Mouse (Mus musculus) gastrocnemius, adult 8-10 months (tissue): Measurements from ENCODE around the gene Abhd18. TPM values are rescaled to one million over a fixed set of nuclear protein-coding genes. Genes with fewer than 3 reads are reported as not detected.
"Not testable (repeated sequence)": the region's sequence is repeated elsewhere in the genome, so short reads cannot be mapped to it uniquely, and the experiment has no call there.

Experiments
- DNase-seq, 2 experiments: peaks; one replicate each; pipeline ENCODE4 v3.0.0; 2022; ENCODE audit warnings: low spot score in 2 of 2
- total RNA-seq, 4 experiments: library from RNA; stranded (reverse); gene quantifications; 2 replicates each; pipeline ENCODE4 v1.2.4; 2022

The Abhd18 gene
- total RNA-seq: 10 to 100 TPM in 3 of 4 experiments, 1 to 10 TPM in 1; 9.1 to 18.1 (median 13.6) TPM

DNA sequence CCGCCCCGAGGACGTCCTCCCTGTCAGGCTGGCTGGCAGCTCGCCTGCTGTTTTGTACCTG, at the start of gene Abhd18:
Gene Abhd18, plus strand, starts transcription at position 14 of the 61 bp plus-strand sequence.
- DNase-seq: not testable (repeated sequence)

DNA sequence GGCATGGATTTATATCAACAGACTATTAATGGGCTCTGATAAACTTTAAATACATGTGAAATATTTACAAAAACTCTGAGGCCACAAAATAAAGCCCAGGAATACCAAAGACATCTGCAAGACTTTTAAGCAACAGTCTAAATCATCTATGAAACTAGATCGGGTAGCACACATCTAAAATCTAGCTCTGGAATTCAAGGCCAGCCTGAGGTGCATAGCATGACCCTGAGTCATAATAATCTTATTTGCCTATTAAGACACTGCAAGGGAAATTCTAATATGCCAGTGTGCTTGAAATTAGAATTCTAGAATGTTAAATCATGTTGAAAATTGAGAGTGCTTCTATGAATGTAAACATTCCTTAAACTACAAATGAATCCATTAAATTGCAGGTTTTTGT, 48.7 kb upstream of the Abhd18 start:
- no peak for DNase-seq

DNA sequence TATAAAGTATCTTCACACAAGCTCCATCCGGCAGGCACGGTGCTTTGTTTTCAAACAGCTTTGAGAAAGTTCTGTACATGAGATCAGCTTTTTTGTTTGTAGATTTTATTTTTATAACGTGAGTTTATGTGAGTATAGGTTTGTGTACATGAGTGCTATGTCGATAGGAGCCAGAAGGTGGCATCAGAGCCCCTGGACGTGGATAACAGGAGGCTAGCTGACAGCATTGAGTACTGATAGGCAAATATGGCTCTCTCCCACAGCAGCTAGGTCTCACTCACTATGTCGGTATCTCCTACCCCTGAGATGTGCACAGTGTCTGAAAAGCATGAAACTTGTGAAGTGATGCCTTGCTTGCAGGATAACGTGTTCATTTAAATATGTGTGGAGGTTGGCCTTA, 48.3 kb upstream of the Abhd18 start:
- DNase-seq: no peak

DNA sequence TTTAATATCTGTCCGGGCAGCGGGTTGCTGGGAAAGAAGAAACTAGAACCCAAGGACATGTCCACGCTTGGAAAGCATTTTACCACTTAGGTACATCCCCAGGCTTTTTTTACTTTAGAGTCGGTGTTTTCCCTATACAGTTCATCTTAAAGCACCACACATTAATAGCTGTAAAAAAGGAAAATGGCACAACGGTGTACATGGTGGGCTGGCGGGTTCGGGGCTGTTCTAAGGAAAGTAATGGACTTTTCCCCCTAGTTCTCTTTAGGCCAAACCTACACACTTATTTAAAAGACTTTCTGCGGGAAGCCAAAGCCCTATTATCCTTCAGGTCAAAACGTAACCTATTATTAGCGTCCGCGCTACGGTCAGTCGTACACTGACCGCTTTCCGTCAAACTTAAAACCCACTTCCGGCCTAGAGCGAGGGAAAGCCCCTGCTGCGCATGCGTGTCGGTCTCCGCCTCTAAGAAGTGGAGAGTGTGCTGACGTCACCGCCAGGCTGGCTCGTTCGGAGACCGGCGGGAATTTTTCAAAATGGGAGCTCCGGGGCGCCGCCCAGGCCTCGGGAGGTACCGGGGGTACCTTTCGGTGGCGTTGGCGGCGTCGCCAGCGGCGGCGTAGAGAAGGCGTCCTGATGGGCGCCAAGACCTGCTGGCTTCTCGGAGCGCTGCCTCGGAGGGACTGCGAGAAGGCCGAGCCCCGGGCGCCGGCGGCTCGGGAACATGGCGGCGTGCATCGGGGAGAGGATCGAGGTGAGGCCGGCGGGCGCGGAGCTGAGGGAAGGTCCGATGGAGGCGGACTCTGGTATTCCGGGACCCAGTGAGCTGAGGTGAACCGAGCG, 47.0 kb upstream of the Abhd18 start, which contains the start of gene Plk4:
Gene Plk4, plus strand, starts transcription at position 490 of the 843 bp plus-strand sequence.
- peak; percentile 88 to 95 for DNase-seq

DNA sequence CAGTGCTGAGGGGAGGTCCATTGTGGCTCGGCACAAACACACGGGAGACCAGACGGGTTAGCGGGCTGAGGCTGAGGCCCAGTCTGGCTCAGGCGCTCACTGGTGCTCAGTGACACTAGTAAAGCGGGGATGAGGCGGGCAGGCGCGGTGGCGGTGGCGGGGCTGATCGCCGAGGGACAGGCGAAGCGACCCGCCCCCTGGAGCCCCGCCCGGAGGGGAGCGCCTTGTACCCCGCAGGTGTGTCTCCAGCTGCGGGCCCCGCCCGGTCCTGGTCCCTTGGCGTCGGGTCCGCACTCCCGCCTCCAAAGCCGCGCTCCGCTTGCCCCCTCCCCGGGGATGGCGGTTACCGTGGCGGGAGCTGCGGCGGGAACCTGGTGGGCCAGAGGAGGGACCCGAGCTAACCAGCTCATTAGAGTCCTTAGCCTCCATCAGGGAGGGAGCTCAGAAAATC, 46.4 kb upstream of the Abhd18 start:
- no peak for DNase-seq

DNA sequence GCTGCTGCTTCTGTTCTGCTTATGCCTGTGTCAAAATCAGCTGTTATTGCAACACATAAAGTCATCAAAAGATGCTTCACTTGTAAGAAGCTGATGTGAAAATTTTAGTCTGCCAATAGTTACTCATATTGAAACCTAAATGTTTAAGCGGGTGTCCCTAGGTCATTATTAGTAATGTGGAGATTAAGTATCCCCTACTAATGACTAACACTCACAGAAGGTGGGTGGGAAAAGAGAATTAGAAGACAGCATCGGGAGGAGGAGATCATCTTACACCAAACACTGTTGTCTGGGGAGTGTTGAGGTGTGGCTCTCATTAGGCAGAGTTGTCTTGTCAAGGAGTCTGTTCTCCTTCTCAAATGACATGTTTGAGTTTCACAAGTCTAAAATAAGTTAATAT, 39.9 kb upstream of the Abhd18 start:
- DNase-seq: no peak

DNA sequence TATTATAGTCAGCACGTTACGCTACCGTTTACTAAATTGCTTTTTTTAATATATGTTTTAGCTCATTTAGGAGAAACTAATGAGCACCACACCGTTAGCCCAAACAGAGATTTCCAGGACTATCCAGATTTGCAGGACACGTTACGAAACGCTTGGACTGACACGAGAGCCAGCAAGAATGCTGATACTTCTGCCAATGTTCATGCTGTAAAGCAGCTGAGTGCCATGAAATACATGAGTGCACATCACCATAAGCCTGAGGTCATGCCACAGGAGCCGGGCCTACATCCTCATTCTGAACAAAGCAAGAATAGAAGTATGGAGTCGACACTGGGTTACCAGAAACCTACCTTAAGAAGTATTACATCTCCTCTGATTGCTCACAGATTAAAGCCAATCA, 38.1 kb upstream of the Abhd18 start:
- DNase-seq: no peak

DNA sequence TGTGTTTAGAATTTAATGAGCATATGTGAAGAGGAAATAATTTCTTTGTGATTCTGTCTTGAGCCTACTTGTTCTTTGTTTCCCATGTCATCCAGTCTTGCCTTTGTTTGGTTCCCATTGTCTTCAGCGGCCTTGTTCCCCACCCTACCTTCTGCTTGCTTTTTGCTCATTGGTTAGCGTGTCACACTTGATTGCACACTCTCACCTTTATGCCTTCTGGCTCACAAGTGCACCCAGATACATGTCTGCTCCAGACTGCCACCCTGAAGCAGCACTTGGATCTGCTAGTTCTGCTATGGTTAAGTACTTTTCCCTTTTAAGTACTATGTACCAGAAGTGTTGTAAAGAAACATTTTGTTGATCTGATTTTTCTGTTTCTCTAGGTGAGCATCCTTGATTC, 36.9 kb upstream of the Abhd18 start:
- no peak for DNase-seq

DNA sequence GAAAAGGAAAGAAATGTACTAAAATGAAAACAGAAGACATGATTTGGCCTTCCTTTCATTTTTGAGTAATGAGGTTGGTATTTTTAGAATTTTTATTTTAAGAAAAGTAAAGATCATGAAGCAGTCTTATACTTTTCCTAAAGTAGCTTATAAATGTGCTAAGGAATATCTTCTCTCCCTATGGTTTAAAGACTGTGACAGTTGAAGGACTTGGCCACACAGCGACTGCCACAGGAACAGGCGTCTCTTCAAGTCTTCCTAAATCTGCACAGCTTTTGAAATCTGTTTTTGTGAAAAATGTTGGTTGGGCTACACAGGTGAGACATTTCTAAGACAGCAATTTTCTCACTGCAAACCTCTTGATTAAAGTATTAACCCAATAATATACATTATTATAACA, 33.5 kb upstream of the Abhd18 start:
- DNase-seq: no peak

DNA sequence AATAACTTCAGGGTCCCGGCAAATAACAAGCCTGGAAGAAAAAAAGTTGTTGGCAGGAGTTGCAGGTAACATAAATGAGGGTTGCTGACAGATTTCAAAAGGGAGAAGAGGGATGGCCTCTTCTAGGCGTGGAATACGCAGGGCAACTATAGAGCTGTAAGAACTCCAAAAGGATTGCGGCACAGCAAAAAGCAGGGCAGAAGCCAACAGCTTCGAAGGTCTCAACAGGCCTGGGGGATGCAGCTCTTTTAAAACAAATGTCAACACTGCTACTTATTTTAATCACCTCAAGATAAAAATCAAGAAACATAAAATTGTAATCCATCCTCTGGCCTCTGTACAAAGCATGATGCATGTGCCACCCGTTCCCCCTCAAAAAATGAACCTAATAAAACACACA, 1.2 kb upstream of the Abhd18 start:
- not testable (repeated sequence) for DNase-seq

DNA sequence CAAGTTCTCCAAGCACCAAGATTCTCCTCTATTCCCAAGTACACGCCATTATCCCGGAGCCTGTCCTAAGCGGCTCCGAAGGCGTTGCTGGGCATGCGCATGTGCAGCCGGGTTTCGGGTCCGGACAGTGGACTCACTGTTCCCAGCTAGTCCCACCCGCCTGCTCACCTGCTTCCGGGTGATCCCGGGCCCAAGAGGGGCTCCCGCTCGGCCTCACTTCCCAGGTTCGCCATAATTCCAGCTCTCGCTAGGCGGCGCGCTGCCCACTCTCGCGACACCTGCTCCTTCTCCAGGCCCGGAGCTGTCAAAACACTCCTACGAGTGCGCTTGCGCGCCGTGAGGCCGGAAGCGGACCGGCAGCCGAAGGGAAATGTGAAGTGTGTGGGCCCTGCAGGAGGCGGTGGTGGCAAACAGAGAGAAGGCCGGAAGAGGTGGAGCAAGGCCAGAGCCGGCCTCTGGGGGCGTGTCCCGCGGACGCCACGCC, 255 bp upstream of the Abhd18 start, which contains the start of gene Mfsd8:
Gene Mfsd8, minus strand, starts transcription at position 414 of the 484 bp plus-strand sequence.
- peak; percentile 94 to 98 for DNase-seq

DNA sequence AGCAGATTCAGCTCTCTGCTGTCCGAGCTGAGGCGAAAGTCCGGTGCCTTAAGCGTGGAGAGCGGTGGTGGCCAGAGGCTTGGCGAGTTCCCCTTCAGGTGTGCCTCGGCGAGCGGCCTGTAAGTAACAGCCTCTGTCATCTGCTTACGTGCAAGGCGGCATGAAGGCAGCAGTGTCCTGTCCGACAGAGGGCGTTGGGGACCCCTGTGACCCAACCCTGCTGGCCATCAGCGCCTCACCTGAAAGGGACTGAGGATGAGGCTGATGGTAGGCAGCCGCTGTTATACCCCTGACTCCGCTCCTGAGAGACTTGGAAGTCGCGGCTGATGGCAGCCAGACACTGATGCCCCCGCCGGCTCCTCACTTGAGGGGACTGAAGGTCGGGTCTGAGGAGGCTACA, 248 bp downstream of the Abhd18 start:
- not testable (repeated sequence) for DNase-seq

DNA sequence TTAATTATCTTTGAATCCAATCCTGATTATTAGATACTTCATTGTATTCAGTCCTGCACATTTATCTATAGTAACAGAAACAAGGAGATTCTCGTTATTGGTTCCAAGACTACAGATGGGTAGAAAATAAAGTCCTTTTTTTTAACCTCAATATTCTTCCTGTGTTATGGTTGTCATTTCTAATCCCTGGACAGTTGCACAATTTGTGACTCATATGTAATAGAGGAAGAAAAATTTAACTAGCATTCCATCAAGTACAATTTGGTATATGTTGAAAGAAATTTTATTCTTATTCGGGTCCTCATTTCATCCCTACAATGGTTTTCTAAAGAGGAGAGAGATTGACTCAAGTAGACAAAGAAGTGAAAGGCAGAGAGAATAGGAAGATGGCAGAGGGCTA, 1.2 kb downstream of the Abhd18 start:
- not testable (repeated sequence) for DNase-seq

DNA sequence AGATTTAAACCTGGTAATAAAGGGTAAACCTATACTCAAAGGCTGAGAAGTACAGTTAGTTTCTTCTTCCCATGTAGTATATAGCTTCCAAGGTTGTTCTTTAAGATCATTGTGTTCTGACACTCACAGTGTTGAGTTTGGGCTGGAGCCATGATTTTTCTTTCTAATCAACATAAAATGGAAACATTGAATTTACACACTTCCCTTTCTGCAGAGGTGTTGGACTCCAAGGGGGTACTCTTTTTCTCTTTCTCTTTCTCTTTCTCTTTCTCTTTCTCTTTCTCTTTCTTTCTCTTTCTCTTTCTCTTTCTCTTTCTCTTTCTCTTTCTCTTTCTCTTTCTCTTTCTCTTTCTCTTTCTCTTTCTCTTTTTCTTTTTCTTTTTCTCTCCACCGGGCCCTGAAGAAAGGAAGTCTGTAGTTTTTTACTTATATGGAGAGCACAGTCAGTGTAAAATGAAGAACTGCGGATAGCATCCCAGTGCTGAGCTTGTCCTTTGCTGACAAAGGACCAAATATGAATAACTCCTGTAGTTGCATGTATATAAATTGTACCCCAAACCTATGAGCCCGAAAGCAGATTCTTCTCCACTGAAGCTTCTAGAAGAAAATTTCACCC, 6.5 kb downstream of the Abhd18 start:
- not testable (repeated sequence) for DNase-seq

DNA sequence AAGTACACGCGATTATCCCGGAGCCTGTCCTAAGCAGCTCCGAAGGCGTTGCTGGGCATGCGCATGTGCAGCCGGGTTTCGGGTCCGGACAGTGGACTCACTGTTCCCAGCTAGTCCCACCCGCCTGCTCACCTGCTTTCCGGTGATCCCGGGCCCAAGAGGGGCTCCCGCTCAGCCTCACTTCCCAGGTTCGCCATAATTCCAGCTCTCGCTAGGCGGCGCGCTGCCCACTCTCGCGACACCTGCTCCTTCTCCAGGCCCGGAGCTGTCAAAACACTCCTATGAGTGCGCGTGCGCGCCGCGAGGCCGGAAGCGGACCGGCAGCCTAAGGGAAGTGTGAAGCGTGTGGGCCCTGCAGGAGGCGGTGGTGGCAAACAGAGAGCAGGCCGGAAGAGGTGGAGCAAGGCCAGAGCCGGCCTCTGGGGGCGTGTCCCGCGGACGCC, 47.1 kb downstream of the Abhd18 start:
- peak; percentile 97 to 100 for DNase-seq

DNA sequence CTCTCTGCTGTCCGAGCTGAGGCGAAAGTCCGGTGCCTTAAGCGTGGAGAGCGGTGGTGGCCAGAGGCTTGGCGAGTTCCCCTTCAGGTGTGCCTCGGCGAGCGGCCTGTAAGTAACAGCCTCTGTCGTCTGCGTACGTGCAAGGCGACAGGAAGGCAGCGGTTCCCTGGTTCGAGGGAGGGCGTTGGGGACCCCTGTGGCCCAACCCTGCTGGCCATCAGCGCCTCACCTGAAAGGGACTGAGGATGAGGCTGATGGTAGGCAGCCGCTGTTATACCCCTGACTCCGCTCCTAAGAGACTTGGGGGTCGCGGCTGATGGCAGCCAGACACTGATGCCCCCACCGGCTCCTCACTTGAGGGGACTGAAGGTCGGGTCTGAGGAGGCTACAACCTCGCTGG, 47.6 kb downstream of the Abhd18 start:
- peak; percentile 4 to 8 for DNase-seq

DNA sequence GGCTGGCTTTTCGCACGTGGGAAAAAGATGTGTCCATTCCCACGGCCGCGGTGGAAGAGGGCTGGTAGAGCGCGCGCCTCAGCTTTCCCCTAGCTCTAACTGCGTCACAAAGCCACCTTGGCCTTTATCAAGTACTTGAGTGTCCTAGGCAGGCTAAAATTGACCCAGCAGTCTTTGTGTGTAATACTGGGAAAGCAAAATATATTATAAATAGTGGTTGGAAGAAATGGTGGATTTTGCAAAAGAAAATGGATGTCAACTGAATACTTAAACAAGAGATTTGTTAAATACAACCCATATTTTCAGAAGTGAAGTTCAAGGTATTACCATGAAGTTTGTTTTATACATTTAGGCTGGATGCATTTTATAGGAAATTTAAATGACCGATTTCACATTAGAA, 55.7 kb downstream of the Abhd18 start, which contains the start of gene 1700034I23Rik:
Gene 1700034I23Rik, minus strand, starts transcription at position 101 of the 400 bp plus-strand sequence.
- DNase-seq: not testable (repeated sequence)

DNA sequence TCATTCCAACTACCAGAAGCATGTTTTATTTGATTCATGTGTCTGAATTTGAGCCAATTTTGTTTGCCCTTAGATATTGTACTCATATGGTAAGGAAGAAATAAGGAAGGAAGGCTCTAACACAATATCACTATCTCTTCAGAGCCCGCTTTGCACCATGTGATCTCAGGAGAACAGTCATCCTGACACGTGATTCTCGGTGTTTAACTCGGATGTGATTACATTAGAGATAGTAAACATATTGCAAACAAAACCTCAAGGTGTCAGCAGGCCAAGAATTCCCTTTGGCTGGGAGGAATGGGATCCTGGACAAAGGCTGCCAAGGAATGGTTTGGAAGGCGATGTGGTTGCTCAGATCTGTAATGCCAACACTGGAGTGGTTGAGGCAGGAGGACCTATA, 91.4 kb downstream of the Abhd18 start:
- DNase-seq: no peak

DNA sequence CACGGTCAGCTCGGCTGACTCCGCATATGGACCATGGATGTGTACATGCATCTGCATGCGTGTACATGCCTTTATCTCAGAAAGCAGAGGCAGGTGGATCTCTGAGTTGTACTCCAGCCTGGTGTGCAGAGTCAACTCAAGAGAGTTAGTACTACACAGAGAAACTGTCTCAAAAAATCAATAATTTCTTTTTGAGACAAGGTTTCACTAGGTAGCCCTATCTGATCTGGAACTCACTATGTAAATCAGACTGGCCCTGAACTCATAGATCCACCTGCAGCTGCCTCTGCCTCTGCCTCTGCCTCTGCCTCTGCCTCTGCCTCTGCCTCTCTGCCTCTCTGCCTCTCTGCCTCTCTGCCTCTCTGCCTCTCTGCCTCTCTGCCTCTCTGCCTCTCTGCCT, 91.8 kb downstream of the Abhd18 start:
- DNase-seq: no peak

DNA sequence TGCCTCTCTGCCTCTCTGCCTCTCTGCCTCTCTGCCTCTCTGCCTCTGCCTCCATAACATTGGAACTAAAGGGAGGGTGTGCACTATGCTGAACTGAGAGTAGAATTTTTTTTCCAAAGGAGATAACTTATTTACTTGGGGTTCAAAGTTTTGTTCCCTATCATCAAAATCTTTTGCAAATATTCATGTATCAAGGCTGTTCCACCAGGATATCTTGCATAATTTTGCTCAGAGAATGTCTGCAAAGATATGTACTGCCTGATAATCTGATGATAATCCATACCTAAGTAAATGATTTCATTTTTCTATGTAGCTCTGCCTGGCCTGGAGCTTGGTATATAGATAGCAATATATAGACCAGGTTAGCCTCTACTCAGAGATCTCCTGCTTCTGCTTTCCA, 92.2 kb downstream of the Abhd18 start:
- no peak for DNase-seq

DNA sequence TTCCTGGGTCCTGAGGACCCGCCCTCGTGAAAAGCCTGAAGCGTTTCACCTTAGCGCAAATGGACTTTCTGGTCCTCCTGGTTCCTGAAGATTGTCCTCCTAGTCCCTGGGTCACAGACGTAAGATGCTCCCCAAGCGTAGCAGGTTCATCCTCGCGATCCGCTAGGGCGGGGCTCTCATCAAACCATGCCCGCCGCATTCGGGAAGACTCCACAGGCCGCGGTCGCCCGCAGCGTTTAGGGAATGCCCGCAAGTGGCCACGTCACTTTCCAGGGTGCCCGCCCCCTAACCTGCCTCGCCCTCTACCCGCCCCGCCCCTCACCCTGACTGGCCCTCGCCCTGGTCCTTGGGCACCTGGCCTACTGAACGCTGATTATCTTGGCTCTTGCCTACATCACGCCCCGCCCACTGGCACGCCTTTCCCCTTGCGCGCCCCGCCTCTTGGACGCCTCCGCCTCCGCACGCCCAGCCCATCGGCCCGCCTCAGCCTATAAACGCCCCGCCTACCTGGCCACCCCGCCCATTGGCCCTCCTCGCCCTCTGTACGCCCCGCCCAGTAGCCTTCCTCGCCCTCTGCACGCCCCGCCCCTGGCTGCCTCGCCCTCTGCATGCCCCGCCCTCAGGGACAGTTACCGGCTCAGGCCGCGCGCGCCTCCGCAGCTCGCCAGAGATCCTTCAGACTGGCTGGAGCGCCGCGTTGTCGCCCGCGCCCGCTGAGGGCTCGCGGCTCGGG, 102.6 kb downstream of the Abhd18 start, which contains the start of gene Larp1b:
Gene Larp1b, plus strand, starts transcription at position 659 of the 733 bp plus-strand sequence.
- DNase-seq: peak; percentile 100
